Mouse (Mus musculus): Measurements from ENCODE around the gene Mex3a. TPM values are rescaled to one million over a fixed set of nuclear protein-coding genes. Genes with fewer than 3 reads are reported as not detected.

Mex3a gene
- total RNA-seq, 4 experiments from 2014 or later, result 0.28 to 0.44 (median 0.33) TPM

- no peak for DNase-seq (ENCODE audit: low spot score)
Observed at GRCm38 (mm10) chr3:88527565-88527964, 4.6 kb upstream of the Mex3a start.

- DNase-seq (ENCODE audit: low spot score), result no peak
Observed at GRCm38 (mm10) chr3:88528646-88529045, 3.5 kb upstream of the Mex3a start.

- DNase-seq (ENCODE audit: low spot score), result no peak
Observed at GRCm38 (mm10) chr3:88529204-88530000, 2.8 kb upstream of the Mex3a start.

GRCm38 (mm10) chr3:88530082-88530864, 1.9 kb upstream of the Mex3a start:
- DNase-seq (ENCODE audit: low spot score), result no peak

GRCm38 (mm10) chr3:88531348-88532298, 572 bp upstream of the Mex3a start:
- peak; percentile 86 for DNase-seq (ENCODE audit: low spot score)

GRCm38 (mm10) chr3:88532689-88533511, 705 bp downstream of the Mex3a start:
- no peak for DNase-seq (ENCODE audit: low spot score)

GRCm38 (mm10) chr3:88533706-88534105, 1.5 kb downstream of the Mex3a start:
- no peak for DNase-seq (ENCODE audit: low spot score)

- DNase-seq (ENCODE audit: low spot score), result no peak
Observed at GRCm38 (mm10) chr3:88535005-88535404, 2.8 kb downstream of the Mex3a start.

- DNase-seq (ENCODE audit: low spot score), result no peak
Observed at GRCm38 (mm10) chr3:88535527-88535926, 3.3 kb downstream of the Mex3a start.

- DNase-seq (ENCODE audit: low spot score), result peak; percentile 80
Observed at GRCm38 (mm10) chr3:88536103-88536930, 4.1 kb downstream of the Mex3a start.

GRCm38 (mm10) chr3:88537146-88537545, 5.0 kb downstream of the Mex3a start:
- DNase-seq (ENCODE audit: low spot score), result no peak

GRCm38 (mm10) chr3:88538271-88539145, 6.3 kb downstream of the Mex3a start:
- no peak for DNase-seq (ENCODE audit: low spot score)

- no peak for DNase-seq (ENCODE audit: low spot score)
Observed at GRCm38 (mm10) chr3:88539397-88539796, 7.2 kb downstream of the Mex3a start.

GRCm38 (mm10) chr3:88540085-88540484, 7.9 kb downstream of the Mex3a start:
- no peak for DNase-seq (ENCODE audit: low spot score)

GRCm38 (mm10) chr3:88541622-88542401, 9.6 kb downstream of the Mex3a start:
- no peak for DNase-seq (ENCODE audit: low spot score)

GRCm38 (mm10) chr3:88542486-88542885, 10.3 kb downstream of the Mex3a start:
- DNase-seq (ENCODE audit: low spot score), result no peak

GRCm38 (mm10) chr3:88543174-88543573, 11.0 kb downstream of the Mex3a start:
- no peak for DNase-seq (ENCODE audit: low spot score)
